Mouse (Mus musculus) embryonic facial prominence, embryonic 12.5 days (tissue): ENCODE measurements around the gene Pgs1. TPM values are rescaled to one million over a fixed set of nuclear protein-coding genes. Genes with fewer than 3 reads are reported as not detected.

Experiments
- ATAC-seq: fragments of 200-750 bp; cut with Nextera tagmentation; 2 replicates; pipeline ENCODE4 v1.8.0; 2017; ENCODE audit not compliant: insufficient number of reproducible peaks, insufficient read depth, low FRiP score, low TSS enrichment
- H3K27ac ChIP-seq: fragments of 300-500 bp; sonication (generic); 2 replicates; pipeline ENCODE4 v1.5.1; 2016; ENCODE audit warnings: mild to moderate bottlenecking
- H3K27me3 ChIP-seq: fragments of 300-500 bp; sonication (generic); 2 replicates; pipeline ENCODE4 v1.6.1; 2016; ENCODE audit warnings: mild to moderate bottlenecking, moderate library complexity
- H3K36me3 ChIP-seq: fragments of 300-500 bp; sonication (generic); 2 replicates; pipeline ENCODE4 v1.6.1; 2016; ENCODE audit warnings: mild to moderate bottlenecking
- H3K4me1 ChIP-seq: fragments of 300-500 bp; sonication (generic); 2 replicates; pipeline ENCODE4 v1.6.1; 2016
- H3K4me2 ChIP-seq: fragments of 300-500 bp; sonication (generic); replicated peaks from 2 replicates; pipeline ENCODE4 v1.6.1; 2016; ENCODE audit warnings: mild to moderate bottlenecking, moderate library complexity
- H3K4me3 ChIP-seq: fragments of 300-500 bp; sonication (generic); 2 replicates; pipeline ENCODE4 v1.5.1; 2016; ENCODE audit warnings: mild to moderate bottlenecking
- H3K9ac ChIP-seq: fragments of 300-500 bp; sonication (generic); 2 replicates; pipeline ENCODE4 v1.6.1; 2016; ENCODE audit warnings: mild to moderate bottlenecking, moderate library complexity
- H3K9me3 ChIP-seq: fragments of 300-500 bp; sonication (generic); 2 replicates; pipeline ENCODE4 v1.6.1; 2016; ENCODE audit warnings: mild to moderate bottlenecking, moderate library complexity
- WGBS: fragments of 180-500 bp; shearing (Covaris S2); methylation state at CpG from one replicate; pipeline ENCODE4 v1.1.7; 2016; 5-methylcytosine and 5-hydroxymethylcytosine counted together
- polyA plus RNA-seq: library from polyadenylated mRNA; unstranded; fragments of >200 nt; fragmentation: Nextera tagmentation; extraction: Ambion mirVana; gene quantifications from 2 replicates; pipeline ENCODE4 v1.2.1, GENCODE M21; 2016

The Pgs1 gene
- polyA plus RNA-seq, 1 experiment from 2014 or later = 43.0 TPM

- H3K27ac ChIP-seq = no peak overlapping the region
- WGBS = 77% methylated on average over 13 of the region's 13 CpGs
- H3K9me3 ChIP-seq = no peaks in the 10 kb centered on the region
- H3K4me2 ChIP-seq = no peak overlapping the region
- H3K9ac ChIP-seq = no peak overlapping the region
- H3K4me1 ChIP-seq = no peaks in the 10 kb centered on the region
- peaks cover 10% of the 10 kb centered on the region; the same call in 1 of the 2 replicates for H3K36me3 ChIP-seq
- no peak overlapping the region for H3K4me3 ChIP-seq
- no peak for ATAC-seq
- no peaks in the 10 kb centered on the region for H3K27me3 ChIP-seq
Observed at GRCm38 (mm10) chr11:118034395-118034794, 48.3 kb downstream of the Pgs1 start.

GRCm38 (mm10) chr11:118035068-118035467 is 49.0 kb downstream of the Pgs1 start:
- no peak overlapping the region for H3K4me2 ChIP-seq
- no peak overlapping the region for H3K27ac ChIP-seq
- H3K4me3 ChIP-seq = no peak overlapping the region
- H3K27me3 ChIP-seq = no peaks in the 10 kb centered on the region
- no peak for ATAC-seq
- H3K4me1 ChIP-seq = no peaks in the 10 kb centered on the region
- H3K36me3 ChIP-seq = peaks cover 10% of the 10 kb centered on the region; the same call in 1 of the 2 replicates
- no peaks in the 10 kb centered on the region for H3K9me3 ChIP-seq
- WGBS = 73% methylated on average over 9 of the region's 9 CpGs
- H3K9ac ChIP-seq = no peak overlapping the region

DNA sequence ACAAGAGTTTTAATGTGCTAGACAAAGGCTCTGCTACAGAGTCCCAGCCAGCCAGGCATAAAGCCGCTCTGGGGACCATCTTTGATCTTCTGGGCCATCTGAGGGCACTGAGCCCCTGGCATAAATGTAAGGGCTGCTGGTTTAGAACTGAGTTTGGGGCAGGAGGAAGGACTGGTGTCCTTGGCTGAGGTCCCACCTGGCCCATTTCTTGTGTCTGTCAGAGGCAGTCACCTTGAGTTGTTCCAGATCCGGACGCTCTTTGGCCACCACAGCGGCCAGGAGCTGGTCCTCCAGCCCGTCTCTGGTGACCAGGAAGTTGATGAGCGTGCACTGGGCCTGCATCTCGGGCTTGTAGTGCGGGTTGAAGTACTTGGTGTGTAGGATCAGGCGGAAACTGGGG is 56.7 kb downstream of the Pgs1 start:
- ATAC-seq = no peak
- Histone ChIP-seq H3K9ac (no peak overlapping the region), H3K4me1 (no peaks in the 10 kb centered on the region), H3K4me2 (no peak overlapping the region), H3K27ac (no peak overlapping the region), H3K36me3 (no peaks in the 10 kb centered on the region), H3K9me3 (no peaks in the 10 kb centered on the region), H3K4me3 (no peak overlapping the region), H3K27me3 (no peaks in the 10 kb centered on the region)
- 91% methylated on average over 9 of the region's 9 CpGs for WGBS

DNA sequence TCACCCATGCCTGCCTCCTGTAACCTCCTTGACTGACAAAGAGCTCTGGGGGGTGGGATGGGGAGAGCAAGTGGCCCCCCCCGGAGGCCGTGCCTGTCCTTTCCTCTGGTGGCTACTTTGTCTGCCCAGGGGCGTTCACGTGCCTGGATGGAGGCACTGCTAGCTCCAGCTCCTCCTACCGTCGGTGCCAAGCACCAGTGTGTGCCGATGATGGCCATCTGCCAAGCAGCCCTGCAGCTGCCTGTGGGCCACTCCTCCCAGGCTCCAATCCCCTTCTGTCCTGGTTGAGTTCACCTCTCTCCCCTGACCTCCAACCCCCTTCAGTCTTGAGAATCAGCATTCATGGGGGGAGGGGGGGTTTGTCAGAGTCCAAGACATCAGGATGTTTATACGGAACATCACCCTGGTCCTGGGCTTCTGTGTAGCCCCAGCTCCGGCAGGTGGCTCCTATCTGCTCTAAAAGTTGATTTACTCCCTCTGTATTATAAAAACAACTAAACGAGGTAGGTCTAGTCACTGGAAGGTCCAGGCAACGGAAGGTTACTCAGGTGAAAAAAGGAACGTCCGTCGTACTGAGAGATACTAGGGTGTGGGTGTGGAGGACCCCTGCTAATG is 57.3 kb downstream of the Pgs1 start:
- ATAC-seq = no peak
- H3K4me1 ChIP-seq = no peaks in the 10 kb centered on the region
- H3K9ac ChIP-seq = no peak overlapping the region
- H3K27me3 ChIP-seq = no peaks in the 10 kb centered on the region
- H3K4me2 ChIP-seq = no peak overlapping the region
- H3K27ac ChIP-seq = no peak overlapping the region
- WGBS = 67% methylated on average over 14 of the region's 14 CpGs
- no peak overlapping the region for H3K4me3 ChIP-seq
- no peaks in the 10 kb centered on the region for H3K9me3 ChIP-seq
- no peaks in the 10 kb centered on the region for H3K36me3 ChIP-seq

DNA sequence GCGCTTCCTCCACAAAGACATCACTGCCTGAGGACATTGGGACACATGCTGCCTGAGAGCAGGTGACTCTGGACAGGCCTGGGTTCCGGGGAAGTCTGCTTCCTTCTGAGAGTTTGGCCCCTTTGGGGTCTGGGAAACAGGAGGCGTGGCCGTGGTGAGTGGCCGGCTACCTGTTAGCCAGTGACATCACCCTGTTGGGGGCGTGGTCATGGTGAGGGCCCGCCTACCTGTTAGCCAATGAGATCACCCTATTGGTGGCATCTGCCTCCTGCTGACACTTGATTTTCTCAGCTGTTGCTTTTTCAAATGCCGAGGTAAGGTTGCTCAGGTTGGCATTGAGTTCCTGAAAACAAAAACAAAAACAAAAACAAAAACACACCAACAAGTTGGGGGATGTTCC is 63.5 kb downstream of the Pgs1 start:
- no peak overlapping the region for H3K27ac ChIP-seq
- H3K9me3 ChIP-seq = no peaks in the 10 kb centered on the region
- H3K27me3 ChIP-seq = no peaks in the 10 kb centered on the region
- H3K4me2 ChIP-seq = no peak overlapping the region
- 29% methylated on average over 8 of the region's 8 CpGs for WGBS
- no peaks in the 10 kb centered on the region for H3K36me3 ChIP-seq
- no peaks in the 10 kb centered on the region for H3K4me1 ChIP-seq
- no peak overlapping the region for H3K4me3 ChIP-seq
- H3K9ac ChIP-seq = no peak overlapping the region
- no peak for ATAC-seq

- Histone ChIP-seq H3K36me3 (no peaks in the 10 kb centered on the region), H3K27ac (no peak overlapping the region), H3K9ac (no peak overlapping the region), H3K27me3 (no peaks in the 10 kb centered on the region), H3K9me3 (no peaks in the 10 kb centered on the region), H3K4me1 (no peaks in the 10 kb centered on the region), H3K4me3 (no peak overlapping the region), H3K4me2 (no peak overlapping the region)
- 80% methylated on average over 16 of the region's 16 CpGs for WGBS
- ATAC-seq = no peak
Observed at GRCm38 (mm10) chr11:118050174-118050573, 64.1 kb downstream of the Pgs1 start.

DNA sequence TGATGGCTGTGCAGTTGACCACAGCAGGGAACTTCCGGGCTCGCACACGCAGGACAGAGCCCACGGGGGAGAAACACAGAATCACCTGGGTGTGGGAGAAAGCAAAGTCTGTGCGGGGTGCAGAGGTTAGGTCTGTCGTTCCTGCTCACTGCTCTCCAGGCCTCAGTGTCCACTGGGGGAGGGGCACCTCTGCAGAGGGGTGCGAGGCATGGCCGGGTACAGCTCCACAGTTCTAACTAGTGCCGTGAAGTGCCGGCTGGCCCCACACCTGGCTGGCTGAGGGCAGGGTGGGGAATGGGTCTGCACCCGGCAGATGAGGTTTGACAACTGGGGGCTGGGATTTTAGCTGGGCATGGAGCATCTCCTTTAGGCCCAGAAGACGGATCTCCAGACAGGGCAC is 72.3 kb downstream of the Pgs1 start:
- H3K36me3 ChIP-seq = no peaks in the 10 kb centered on the region
- no peaks in the 10 kb centered on the region; the same call in 1 of the 2 replicates for H3K4me1 ChIP-seq
- no peak overlapping the region for H3K4me2 ChIP-seq
- H3K4me3 ChIP-seq = no peak overlapping the region
- no peak overlapping the region for H3K27ac ChIP-seq
- no peaks in the 10 kb centered on the region for H3K27me3 ChIP-seq
- 75% methylated on average over 12 of the region's 12 CpGs for WGBS
- H3K9ac ChIP-seq = no peak overlapping the region
- 0 out of 2 replicates have a peak, but pooled peaks have one; percentile 45 for ATAC-seq
- H3K9me3 ChIP-seq = no peaks in the 10 kb centered on the region

DNA sequence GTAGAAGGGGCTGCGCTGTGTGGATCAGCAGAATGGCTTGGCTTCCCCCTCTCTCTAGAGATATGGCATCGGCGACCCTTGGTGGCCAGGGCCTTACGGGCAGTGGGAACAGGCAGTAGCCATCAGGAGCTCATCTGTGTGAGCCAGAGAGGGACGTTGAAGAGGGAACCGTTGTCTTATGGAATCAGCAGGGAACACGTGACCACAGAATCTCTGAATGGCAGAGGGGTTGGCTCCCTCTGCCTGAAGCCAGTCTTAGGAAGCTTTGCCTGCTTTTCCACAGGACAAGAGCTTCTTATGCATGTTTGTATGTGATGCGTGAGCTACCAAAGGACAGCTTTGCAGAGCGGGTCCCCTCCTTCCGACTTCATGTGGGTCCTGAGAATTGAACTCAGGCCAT is 72.8 kb downstream of the Pgs1 start:
- WGBS = 58% methylated on average over 10 of the region's 10 CpGs
- no peak overlapping the region for H3K4me3 ChIP-seq
- H3K4me1 ChIP-seq = no peaks in the 10 kb centered on the region; the same call in 1 of the 2 replicates
- H3K36me3 ChIP-seq = no peaks in the 10 kb centered on the region
- no peak for ATAC-seq
- H3K9ac ChIP-seq = no peak overlapping the region
- no peaks in the 10 kb centered on the region for H3K27me3 ChIP-seq
- no peaks in the 10 kb centered on the region for H3K9me3 ChIP-seq
- no peak overlapping the region for H3K4me2 ChIP-seq
- H3K27ac ChIP-seq = no peak overlapping the region

DNA sequence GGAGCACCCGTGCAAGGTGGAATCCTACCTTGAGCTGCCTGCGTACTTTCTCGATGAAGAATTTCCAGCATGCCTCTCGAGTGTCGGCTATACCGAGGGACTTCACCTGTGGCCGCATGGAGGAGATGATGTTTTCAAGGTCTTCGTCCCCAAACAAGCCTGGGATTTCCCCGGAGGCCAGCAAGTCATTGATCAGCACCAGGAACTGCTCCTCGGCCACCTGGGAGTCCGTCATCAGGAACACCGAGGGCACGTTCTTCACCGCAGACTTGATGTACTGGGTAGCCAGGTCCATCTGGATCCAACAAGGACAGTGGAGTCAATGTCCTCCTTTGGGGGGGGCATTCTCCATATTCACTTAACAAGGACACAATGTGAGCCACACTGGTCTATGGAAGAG is 73.9 kb downstream of the Pgs1 start:
- Histone ChIP-seq H3K9me3 (no peaks in the 10 kb centered on the region), H3K4me2 (no peak overlapping the region), H3K4me3 (no peak overlapping the region), H3K9ac (no peak overlapping the region), H3K27ac (no peak overlapping the region), H3K36me3 (no peaks in the 10 kb centered on the region), H3K27me3 (no peaks in the 10 kb centered on the region), H3K4me1 (no peaks in the 10 kb centered on the region; the same call in 1 of the 2 replicates)
- no peak for ATAC-seq
- WGBS = 82% methylated on average over 14 of the region's 14 CpGs

GRCm38 (mm10) chr11:118067588-118067987 is 81.5 kb downstream of the Pgs1 start:
- Histone ChIP-seq H3K4me3 (no peak overlapping the region), H3K4me1 (peaks cover 10% of the 10 kb centered on the region), H3K9me3 (no peaks in the 10 kb centered on the region), H3K27me3 (no peaks in the 10 kb centered on the region), H3K27ac (no peak overlapping the region), H3K9ac (no peak overlapping the region), H3K36me3 (no peaks in the 10 kb centered on the region), H3K4me2 (no peak overlapping the region)
- 77% methylated on average over 8 of the region's 8 CpGs for WGBS
- no peak for ATAC-seq

- H3K27me3 ChIP-seq = no peaks in the 10 kb centered on the region
- H3K27ac ChIP-seq = no peak overlapping the region
- 80% methylated on average over 16 of the region's 16 CpGs for WGBS
- no peak overlapping the region for H3K9ac ChIP-seq
- no peaks in the 10 kb centered on the region for H3K9me3 ChIP-seq
- ATAC-seq = no peak
- peaks cover 10% of the 10 kb centered on the region for H3K4me1 ChIP-seq
- H3K36me3 ChIP-seq = no peaks in the 10 kb centered on the region
- H3K4me2 ChIP-seq = no peak overlapping the region
- no peak overlapping the region for H3K4me3 ChIP-seq
Observed at GRCm38 (mm10) chr11:118068812-118069332, 82.8 kb downstream of the Pgs1 start.

- H3K4me1 ChIP-seq = peaks cover 25% of the 10 kb centered on the region
- no peak overlapping the region for H3K9ac ChIP-seq
- H3K27ac ChIP-seq = 0 out of 2 replicates have a peak overlapping the region, but pooled peaks have one; percentile 12
- WGBS = 48% methylated on average over 11 of the region's 11 CpGs
- H3K4me2 ChIP-seq = no peak overlapping the region
- ATAC-seq = no peak
- H3K36me3 ChIP-seq = no peaks in the 10 kb centered on the region
- no peaks in the 10 kb centered on the region for H3K9me3 ChIP-seq
- no peaks in the 10 kb centered on the region for H3K27me3 ChIP-seq
- no peak overlapping the region for H3K4me3 ChIP-seq
Observed at GRCm38 (mm10) chr11:118071227-118071912, 85.3 kb downstream of the Pgs1 start.
